Mouse (Mus musculus) thymus, adult 2 months (tissue): ENCODE results near the gene Mtmr2.

ENCODE experiments used
- CTCF ChIP-seq: fragments of 200-500 bp; IDR thresholded peaks from 2 replicates; pipeline ENCODE4 v1.5.1; 2012; ENCODE audit warnings: mild to moderate bottlenecking, control low read depth, low read length, moderate library complexity, borderline replicate concordance; ENCODE audit not compliant: control insufficient read depth, poor library complexity, insufficient read depth; ENCODE audit errors: extremely low read depth
- POLR2A ChIP-seq: fragments of 200-500 bp; IDR thresholded peaks from 2 replicates; pipeline ENCODE4 v1.6.1; 2012; ENCODE audit warnings: mild to moderate bottlenecking, low read length, control low read depth, moderate library complexity; ENCODE audit not compliant: control insufficient read depth, poor library complexity, insufficient read depth; ENCODE audit errors: extremely low read depth

DNA sequence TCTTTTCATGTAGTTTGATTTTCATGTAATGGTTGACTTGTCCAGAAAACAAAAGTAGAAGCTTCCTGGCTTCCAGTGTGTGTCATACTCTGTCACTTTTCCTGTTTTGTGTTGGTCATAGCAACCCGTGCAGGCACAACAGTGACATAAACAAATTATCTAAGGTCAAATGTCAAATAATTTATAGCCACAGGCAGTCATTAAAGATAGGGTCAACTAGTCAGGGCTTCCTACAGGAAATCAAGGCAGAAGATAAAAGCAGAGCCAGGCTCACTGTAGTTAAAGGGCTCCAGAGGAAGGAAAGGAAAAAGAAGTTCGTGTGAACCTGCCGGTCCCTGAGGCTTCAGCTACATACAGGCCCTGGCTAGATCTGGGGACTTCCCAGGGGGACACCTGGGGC, 105.7 kb downstream of the Mtmr2 start:
- TF ChIP-seq CTCF (no peak), POLR2A (no peak)
